Mouse (Mus musculus) cerebellum, adult 11-12 months (tissue): Measurements from ENCODE around the gene Hrh2.

Experiments
- DNase-seq: peaks from one replicate; pipeline ENCODE4 v3.0.0; 2022

Gene Hrh2

DNA sequence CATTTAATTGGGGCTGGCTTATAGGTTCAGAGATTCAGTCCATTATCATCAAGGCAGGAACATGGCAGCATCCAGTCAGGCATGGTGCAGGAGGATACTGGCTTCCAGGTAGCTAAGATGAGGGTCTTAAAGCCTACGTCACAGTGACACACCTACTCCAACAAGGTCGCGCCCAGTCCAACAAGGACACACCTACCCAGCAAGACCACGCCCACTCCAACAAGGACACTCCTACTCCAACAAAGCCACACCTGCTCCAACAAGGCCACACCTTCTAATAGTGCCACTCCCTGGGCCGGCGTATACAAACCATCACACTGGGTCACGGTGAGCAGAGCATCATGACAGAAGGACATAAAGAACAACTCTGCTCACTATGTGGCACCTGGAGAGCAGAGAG lies 80.1 kb downstream of the Hrh2 start:
- no peak for DNase-seq

DNA sequence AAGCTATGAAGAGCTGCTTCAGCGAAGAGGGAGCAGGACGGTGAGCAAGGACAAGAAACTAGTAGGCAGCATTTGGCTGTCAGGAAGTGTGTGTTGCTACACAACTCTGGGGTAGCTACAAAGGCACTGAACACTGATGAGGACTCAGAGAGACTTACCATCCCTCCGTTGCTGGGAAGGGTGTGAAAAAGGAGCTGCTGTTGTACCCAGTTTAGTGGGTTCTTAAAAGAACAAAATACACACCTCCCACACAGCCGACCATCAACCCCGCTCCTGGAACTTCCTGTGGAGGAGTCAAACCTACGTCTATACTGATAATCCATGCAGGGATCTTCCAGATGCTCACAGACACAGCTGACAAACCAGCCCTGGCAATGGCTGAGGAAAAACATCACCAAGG lies 85.5 kb downstream of the Hrh2 start:
- DNase-seq, result no peak

DNA sequence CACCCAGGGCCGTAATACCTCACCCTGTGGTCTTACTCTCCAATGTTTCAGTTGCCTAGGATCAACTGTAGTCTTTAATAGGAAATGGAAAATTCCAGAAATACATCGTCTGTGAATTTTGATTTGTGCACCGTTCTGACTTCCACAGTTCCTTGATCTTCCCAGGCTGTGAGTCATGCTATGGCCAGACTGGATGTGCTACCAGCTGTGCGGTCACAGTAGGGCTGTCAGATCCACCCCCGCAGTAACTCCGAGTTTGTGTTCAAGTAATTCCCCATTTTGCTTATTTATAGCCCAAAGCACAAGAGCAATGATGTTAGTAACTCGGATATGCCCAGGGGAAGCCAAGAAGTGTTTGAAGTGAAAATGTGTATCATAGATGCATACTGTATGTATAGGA lies 88.4 kb downstream of the Hrh2 start:
- DNase-seq, result peak; percentile 58

DNA sequence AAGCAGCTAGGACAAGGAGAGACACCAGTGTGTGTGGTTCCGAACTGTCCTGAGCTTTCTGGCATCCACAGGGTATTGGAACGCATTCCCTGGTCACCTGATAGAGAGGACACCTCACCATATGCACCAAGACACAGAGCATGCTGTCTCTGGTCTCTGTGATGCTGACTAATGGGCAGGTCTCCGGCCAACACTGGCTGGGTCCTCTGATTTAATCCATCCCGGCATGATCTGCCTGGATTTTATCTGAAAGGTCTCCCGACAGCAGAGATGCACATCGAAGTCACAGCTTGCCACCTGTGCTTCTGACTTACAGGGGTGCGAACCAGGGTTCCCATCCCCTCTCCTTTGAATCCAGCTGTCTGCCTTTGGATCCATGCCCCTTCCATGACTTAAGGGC lies 89.2 kb downstream of the Hrh2 start:
- DNase-seq, result peak; percentile 84

DNA sequence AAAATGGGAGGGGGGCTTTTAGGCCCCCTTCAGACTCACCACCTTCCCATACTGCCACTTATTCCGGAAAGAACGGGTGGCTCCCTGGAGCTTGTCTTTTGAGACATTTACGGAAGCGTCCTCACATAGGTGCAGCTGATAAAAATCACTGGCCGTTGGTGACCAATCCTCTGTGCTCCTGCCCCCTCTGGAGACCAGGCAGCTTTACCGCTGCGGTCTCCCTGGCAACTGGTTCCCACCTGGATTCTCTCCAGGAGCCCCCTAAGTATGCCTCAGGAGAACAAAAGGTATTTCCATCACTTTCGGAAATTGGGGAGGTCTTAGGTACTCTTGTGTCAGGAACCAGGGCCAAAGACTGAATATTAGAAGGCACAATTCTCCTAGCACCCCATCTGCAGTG lies 89.7 kb downstream of the Hrh2 start:
- DNase-seq, result peak; percentile 65

DNA sequence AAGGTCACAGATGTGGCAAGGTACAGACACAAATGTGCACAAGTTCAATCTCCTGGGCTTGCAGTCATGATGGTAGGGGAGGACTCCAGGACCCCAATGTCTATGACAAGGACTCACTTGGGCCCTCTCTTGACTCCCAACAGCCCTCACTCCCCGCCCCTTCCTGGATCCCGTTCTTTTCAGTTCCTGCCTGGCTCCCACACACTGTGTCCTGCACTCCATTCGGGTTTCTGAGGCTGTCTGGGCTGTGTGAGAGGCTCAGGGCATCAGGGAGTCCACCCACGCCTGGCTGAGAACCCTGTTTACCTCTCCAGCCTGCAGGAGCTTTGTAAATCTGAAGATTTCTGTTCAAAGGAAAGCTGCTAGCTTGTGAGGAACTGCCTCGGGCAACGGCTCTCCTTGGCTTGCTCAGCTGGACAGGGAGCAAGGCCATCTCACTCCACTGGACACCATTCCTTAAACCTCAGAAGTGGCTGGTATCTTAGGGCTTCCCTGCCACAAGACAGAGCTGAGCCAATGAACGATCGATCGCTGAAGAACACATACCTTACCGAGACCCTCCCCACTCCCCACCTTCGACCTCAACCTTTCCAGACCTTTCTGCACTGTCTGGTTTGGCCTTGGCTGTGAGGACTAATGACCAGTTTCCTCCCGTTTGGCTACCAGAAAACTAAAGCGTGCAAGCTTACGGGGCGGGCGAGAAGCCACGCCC lies 90.4 kb downstream of the Hrh2 start:
- peak; percentile 84 for DNase-seq

DNA sequence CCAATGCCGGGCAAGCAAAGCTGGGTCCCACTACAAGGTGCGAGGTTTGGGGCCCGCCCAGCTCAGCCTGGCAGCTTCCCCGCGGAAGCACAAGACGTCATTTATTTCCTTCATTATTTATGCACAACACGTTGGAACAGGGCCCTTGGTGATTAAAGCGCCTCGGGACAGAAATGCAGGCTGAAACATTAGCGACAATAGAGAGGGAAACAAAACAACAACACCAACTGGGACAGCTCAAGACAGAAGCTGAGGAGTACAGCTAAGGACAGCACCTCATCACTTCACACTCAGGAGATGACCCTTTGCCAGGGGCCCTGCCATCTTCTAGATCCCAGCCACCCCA lies 90.9 kb downstream of the Hrh2 start:
- DNase-seq, result peak; percentile 71
